Mouse (Mus musculus) heart, postnatal 10 days (tissue): ENCODE measurements around the gene BC005537. TPM values are rescaled to one million over a fixed set of nuclear protein-coding genes. Genes with fewer than 3 reads are reported as not detected.
"Not testable (repeated sequence)": the region's sequence is repeated elsewhere in the genome, so short reads cannot be mapped to it uniquely, and the experiment has no call there.

Experiments
- DNase-seq, 2 experiments: peaks; one replicate each; pipeline ENCODE4 v3.0.0; 2021
- intact Hi-C: fragments of 180-260 bp; cut with DNase I; formaldehyde crosslinking; loops from one replicate; pipeline ENCODE4 v1.15.1; 2025
- total RNA-seq, 2 experiments: library from RNA; stranded (reverse); gene quantifications; 2 replicates each; pipeline ENCODE4 v1.2.3; 2021

The BC005537 gene
- total RNA-seq = 100 to 1,000 TPM; 178 to 179 TPM

- DNase-seq = no peak
- intact Hi-C loops = loop anchor here (1.0 to 2.0 kb wide), 2 partner anchors 30 to 41 kb away; partner anchors contain the start of genes Acot13, Gmnn and Tdp2
These were observed at the start of gene BC005537 for GRCm38 (mm10) chr13:24801308-24801921. Gene BC005537, plus strand, starts transcription at chr13:24801657.

DNA sequence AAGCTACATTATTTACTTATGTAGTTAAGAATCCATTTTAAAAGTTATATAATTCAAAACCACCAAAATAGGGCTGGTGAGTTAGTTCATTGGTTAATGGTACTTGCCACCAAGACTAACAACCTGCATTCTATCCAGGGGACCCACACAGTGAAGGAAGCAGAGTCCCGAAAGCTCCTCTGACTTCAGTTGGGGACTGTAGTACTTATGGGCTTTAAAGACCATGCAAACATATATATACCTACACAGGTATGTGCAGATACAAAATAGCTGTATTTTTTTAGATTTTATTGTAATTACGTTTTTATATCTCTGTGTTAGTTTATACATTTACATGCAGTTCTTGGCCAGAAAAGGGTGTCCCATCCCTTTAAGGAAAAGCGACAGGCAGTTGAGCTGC, 44.7 kb upstream of the BC005537 start:
- intact Hi-C loops = no loop called here
- DNase-seq = no peak

DNA sequence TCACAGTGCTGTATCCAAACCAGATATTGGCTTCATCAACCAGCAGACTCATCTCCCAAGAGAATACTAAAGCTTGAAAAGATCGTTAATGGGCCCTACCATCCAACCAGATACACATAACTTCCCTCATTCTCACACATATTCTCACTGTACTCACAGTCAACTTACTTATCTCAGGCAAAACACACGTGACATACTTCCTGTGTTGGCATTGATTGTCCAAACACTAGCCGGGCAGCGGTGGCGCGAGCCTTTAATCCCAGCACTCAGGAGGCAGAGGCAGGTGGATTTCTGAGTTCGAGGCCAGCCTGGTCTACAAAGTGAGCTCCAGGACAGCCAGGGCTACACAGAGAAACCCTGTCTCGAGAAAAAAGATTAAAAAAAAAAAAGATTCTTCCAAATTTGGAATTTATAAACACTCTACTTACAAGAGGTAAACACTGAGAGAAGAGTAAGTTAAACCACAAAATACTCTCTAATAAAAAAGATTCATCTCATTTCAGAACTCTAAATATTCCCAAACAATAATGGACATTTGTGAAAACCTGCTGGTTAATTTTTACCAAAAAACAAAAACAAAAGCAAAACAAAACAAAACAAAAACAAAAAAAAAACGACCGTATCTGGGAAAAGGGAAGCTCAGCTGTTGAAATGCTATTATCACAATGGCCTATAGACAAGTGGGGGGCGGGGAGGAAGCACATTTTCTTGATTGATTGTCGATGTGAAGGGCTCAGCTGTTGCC, 43.5 kb upstream of the BC005537 start:
- no peak for DNase-seq
- intact Hi-C loops = no loop called here

DNA sequence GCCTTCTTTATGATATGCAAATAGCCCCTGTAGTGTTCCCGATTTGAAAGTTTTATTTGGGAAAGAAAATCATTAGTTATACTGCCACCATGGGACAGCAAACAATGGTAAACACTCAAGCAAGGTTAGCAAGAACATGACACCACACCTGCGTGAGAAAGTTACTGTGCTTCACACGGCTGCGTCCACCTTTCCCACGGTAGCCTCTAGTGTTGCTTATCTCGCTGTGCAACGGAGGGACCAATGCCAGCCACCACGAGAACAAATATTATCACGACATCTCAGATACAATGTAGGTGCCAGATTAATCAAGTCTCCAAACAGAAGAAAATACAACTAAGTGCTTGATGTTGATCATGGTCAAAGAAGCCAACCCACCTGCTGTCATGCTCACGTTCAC, 42.0 kb upstream of the BC005537 start:
- DNase-seq = no peak
- intact Hi-C loops = no loop called here

- peak; percentile 51 to 58 for DNase-seq
- intact Hi-C loops = loop anchor here (2.0 kb wide), 1 partner anchor 40 kb away; the partner anchor contains the start of gene BC005537
These were observed 41.0 kb upstream of the BC005537 start for GRCm38 (mm10) chr13:24760351-24760870.

DNA sequence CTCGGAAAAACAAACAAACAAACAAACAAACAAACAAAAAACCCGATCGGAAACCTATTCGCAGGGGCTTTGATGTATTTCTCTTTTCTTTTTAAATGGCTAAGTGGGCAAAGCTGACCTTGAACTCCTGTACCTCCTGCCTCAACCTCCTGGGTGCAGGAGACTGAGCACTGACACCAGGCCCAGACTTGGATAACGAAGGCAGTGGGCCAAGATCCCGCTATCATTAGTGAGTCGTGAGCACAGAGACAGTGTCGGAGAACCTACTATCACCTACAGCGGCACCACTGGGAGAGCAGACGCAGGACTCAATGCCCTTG, 40.4 kb upstream of the BC005537 start:
- DNase-seq = no peak
- intact Hi-C loops = loop anchor here (2.0 kb wide), 1 partner anchor 40 kb away; the partner anchor contains the start of gene BC005537

DNA sequence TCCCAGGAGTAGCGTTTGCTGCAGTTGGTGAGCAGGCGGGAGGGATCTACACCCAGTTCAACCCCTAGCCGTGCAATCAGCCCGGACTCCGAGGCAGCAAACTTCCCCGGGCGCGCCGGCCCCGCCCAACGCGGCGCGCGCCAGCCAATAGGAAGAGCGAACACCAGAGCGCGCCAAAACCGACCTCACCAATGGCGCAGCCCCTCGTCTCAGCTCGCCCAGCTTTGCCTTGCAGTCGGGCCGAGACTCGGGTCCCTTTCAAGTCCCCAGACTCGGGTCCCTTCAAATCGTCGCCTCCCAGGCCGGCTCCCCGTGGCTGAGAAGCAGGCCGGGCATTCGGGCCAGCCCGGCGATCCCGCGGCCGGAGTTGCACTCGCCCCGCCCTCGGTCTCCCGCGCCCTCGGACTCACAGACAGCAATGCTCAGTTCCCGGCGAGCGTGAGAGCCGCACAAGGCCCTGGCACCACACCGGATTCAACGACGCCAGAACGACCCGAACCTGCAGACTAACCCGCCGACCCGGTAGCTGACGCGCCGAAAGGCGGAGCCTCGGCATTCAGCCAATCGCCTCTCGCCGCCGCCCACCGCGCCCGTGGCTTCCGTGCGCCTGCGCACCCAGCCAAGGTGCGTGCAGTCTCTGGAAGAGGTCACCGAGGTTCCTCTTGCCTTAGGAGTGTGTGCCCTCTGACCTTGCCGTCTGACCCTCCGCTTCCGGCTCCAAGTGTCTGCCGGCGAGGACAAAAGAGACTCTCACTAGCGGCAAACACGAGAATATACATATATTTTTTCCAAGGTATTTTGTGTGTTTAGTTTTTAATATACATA, 39.8 kb upstream of the BC005537 start, which contains the start of gene Gmnn:
TSS of gene Gmnn (minus strand) at position 521 of the 825 bp plus-strand sequence.
- intact Hi-C loops = loop anchor here (2.0 kb wide), 1 partner anchor 39 kb away; the partner anchor contains the start of gene BC005537
- DNase-seq = peak; percentile 93

DNA sequence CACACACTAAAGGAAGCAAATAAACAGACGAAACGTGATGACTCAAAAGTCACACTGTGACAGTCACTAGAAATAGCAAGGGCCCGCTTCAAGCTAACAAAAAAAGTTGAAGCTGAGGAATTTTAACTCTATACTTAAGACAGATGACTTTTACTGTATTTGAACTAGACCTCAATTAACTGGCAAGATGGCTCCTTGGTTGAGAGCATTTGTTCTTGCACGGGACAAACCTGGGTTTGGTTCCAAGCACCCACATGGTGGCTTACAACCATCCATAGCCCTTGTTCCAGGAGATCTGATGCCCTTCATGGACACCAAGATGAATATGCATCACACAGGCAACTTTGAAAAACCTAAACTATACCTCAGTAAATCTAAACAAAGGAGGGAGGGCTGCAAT, 39.2 kb upstream of the BC005537 start:
- no peak for DNase-seq
- intact Hi-C loops = no loop called here

- intact Hi-C loops = not testable (repeated sequence)
These were observed 33.6 kb upstream of the BC005537 start for GRCm38 (mm10) chr13:24767809-24768208.

DNA sequence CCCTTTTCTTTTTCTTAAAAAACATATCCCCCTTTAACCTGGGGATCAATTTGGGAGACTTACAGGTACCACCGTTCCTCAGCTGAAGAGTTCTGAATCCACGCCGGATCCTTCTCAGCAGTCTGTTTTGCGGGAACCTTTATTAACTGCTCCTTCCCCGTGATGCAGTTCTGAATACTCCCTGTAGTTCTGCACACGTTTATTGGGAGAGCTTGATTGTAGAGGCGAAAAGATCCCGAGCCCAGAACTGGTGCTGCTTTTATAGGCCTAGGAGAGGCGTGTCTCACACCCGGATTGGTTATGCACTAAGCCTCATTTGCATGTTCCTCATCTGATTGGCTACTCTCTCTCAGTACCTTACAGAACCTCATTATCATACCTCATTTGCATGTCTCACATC, 30.0 kb upstream of the BC005537 start:
- DNase-seq, intact Hi-C loops: not testable (repeated sequence)

More at GRCm38 (mm10) chr13:24767809-24768208, 33.6 kb upstream of the BC005537 start:
- not testable (repeated sequence) for DNase-seq

DNA sequence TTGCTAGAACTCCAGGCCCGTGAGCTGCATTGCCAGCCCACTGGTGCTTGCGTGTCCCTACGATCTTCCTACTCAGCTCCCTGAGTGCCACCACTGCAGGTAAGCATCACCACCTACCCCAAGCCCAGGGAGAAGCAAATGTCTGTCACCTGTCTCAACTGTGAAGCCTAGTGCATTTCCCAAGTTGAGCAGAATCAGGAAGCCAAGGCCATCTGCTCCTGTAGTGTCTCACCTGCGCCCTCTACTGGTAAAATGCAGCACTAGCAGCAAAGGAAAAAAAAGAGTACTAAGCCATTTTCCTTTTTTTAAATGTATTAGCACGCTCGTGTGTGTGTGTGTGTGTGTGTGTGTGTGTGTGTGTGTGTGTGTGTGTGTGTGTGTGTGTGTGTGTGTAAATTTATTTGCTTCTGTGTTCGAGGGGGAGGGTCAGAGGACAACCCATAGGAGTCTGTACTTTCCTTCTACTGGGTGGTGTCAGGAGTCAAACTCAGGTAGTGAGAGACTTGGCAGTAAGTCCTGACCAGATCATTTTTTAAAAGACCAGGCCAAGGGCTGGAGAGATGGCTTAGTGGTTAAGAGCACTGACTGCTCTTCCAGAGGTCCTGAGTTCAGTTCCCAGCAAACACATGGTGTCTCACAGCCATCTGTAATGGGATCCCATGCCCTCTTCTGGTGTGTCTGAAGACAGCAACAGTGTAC, 25.2 kb upstream of the BC005537 start:
- peak; percentile 58 to 75 for DNase-seq
- intact Hi-C loops = loop anchor here (5.0 kb wide), 3 partner anchors 64 to 294 kb away; no protein-coding TSS in a partner anchor

DNA sequence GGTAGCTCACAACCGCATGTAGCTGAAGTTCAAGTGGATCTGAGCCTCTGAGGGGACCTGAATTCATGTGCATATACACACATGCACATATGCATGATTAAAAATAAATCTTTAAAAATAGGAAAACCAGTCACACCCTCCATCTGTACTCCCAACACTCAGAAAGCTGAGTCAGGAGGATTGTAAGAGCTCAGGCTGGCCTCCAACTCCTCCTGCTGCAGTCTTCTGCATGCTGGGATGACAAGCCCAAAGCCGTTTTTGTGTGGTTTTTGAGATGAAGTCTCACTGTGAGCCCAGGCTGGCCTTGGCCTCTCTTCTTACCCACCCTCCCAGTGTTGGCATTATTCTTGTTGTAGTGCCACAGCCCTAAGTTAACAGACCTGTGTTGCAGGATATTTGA, 23.4 kb upstream of the BC005537 start:
- DNase-seq = no peak
- intact Hi-C loops = loop anchor here (5.0 kb wide), 3 partner anchors 66 to 296 kb away; no protein-coding TSS in a partner anchor

DNA sequence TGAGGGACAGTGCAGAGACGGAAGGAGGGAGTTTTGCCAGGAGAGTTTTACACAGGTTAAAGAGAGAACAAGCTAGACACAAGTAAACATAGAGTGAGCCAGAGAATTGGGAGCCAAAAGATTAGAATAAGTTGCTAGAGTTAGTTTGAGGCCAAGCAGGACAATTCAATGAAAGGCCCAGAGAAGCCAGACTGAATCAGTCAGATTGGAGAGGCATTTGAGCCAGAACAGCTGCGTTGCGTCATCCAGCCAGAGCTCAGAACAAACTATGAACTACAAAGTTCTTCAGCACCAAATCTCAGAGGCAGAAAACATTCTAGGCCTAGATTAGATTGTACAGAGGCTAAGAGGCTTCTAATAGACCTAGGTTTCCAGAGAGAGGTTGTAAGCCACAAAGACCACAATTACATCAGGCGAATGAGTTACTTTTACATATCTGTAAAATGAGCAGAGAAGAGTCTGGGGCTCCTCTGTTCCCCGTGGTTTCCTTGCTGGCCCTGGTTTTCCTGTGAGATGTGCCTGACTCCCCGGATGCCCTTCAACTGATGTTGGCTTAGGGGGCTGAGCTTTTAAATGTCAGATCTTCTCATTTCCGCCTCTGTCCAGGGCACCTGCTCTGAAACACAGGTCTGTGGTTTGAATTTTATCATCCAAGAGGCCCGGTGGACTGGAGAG, 22.6 kb upstream of the BC005537 start:
- intact Hi-C loops = loop anchor here (5.0 kb wide), 3 partner anchors 67 to 297 kb away; no protein-coding TSS in a partner anchor
- peak in 1 of 2 experiments; percentile 25 for DNase-seq

GRCm38 (mm10) chr13:24781916-24782315, 19.5 kb upstream of the BC005537 start:
- no peak for DNase-seq
- intact Hi-C loops = loop anchor here (5.0 kb wide), 1 partner anchor 290 kb away; no protein-coding TSS in a partner anchor

GRCm38 (mm10) chr13:24786014-24786490, 15.4 kb upstream of the BC005537 start:
- intact Hi-C loops = no loop called here
- DNase-seq = peak; percentile 45 to 55

GRCm38 (mm10) chr13:24787477-24787876, 14.0 kb upstream of the BC005537 start:
- no peak for DNase-seq
- intact Hi-C loops = no loop called here

DNA sequence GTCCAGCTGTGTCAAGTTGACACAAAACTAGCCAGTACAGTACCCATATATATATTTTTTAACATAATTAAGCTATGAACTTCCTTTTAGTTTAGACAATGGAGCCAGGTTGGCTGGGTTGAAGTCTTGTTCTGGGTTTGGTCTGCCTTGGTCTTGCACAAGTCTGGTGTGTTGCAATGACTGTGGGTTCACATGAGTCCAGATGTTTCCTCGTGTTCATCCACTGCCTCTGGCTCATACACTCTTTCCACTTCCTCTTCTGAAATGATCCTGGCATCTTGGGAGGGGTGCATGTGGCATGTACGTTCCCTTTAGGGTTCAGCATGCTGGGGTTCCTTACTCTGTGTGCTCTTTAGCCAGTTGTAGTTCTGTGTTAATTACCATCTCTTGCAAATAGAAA, 10.1 kb upstream of the BC005537 start:
- intact Hi-C loops = no loop called here
- DNase-seq = peak; percentile 36 to 41

DNA sequence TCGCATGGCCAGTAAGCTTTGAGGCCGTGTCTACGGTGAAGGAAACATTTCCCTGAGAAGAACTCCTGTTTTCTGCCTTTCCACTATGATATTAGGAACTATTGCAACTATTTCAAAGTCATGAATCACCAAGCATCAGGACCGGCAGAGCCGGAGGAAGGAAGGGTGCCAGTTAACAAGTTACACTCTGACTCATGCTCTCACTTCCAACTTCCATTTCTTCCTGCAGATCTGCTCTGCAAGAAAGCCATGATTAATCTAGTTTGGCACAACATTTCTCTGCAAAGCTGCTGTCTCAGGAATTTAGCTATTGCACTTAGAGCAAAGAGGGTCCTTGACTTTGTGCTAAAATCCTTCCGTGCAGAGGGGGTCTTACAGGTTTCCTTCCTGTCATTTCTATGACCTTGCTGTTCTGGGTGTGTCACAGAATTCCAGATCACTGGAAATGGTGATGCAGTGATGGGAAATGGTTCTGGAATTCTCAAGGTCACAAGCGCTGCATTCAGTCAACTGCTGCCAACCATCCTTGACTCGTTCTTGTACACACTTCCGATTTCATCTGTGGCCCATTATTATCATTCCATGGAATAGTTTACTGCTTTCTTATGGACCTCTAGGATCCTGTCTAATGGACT, 8.9 kb upstream of the BC005537 start:
- DNase-seq = peak in 1 of 2 experiments; percentile 30

DNA sequence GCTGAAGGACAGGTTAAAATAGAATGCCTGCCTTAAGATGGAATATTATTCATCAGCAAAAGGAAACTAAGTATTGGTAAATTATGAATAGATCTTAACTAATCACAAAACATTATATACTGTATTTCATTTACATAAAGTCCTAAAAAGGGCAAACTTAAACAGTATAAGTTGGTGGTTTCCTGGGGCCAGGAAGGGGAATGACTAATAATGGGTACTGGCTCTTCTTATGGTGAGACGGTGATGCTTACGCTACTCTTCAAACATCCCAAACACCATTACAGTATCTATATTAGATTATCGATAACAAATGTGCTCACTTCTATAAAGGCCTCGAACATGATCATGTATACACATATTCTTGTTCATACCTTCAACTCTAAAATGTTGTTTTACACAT, 2.8 kb upstream of the BC005537 start:
- intact Hi-C loops = no loop called here
- DNase-seq = no peak

More for the DNA sequence above, 8.9 kb upstream of the BC005537 start:
- intact Hi-C loops = no loop called here
